Mouse (Mus musculus): ENCODE measurements around the gene Spn. TPM values are rescaled to one million over a fixed set of nuclear protein-coding genes. Genes with fewer than 3 reads are reported as not detected.

Gene Spn
- total and polyA plus RNA-seq, 3 experiments: 52.8 to 251 (median 90.2) TPM

DNA sequence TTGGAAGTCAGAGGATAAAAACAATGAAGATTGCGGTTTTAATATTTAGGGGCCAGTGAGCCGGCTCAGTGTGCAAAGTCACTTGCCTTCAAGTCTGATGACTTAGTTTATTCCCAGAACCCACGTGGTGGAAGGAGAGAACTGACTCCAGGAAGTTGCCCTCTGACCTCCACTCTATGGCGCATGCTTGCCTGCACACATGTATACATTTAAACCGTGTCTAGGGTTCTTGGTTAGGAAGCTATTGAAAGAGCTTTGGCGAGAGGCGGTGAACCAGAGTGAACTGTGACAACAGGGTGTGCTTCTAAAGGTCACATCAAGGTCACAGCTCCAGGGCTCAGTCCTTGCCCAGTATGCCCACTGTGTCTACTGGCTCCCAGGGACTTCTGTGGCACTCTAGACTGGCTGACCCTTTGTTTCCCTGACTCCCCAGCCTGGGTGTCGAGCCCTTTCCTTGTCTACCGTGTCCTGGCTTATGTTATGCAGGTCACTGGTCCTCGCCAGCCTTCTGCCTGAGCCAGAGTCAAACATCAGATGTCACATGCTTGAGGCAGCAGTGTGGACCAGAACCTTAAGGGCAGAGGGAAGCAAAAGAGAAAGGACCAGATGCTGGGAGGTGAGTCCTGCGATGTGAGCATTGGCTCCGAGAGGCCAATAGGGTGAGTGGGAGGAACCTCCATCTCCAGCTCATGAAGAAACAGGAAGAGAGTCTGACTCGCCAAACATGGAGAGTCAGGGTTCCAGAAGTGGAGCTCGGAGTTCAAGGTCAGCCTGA, 18.8 kb downstream of the Spn start:
- no peak for TF ChIP-seq TAL1 (conservative IDR thresholded peaks at IDR 0.05; ENCODE audit: low read depth, low read length)
- no peak for TF ChIP-seq GATA2 (IDR thresholded peaks at IDR 0.05; ENCODE audit: borderline replicate concordance, low read depth, low read length)
- no peak for TF ChIP-seq CTCF (IDR thresholded peaks at IDR 0.05; ENCODE audit: low read depth, low read length)
- no peak for TF ChIP-seq GATA1 (IDR thresholded peaks at IDR 0.05; ENCODE audit: borderline replicate concordance, low read length)
- no peak for TF ChIP-seq POLR2AphosphoS5 (IDR thresholded peaks at IDR 0.05; ENCODE audit: insufficient replicate concordance, low read depth, low read length)
- Histone ChIP-seq H3K4me1 (ENCODE audit: insufficient read depth, low read depth, low read length) (peaks cover 56% of the 10 kb centered on the region), H3K36me3 (replicated peaks) (peaks cover 78% of the 10 kb centered on the region), H3K27me3 (ENCODE audit: insufficient read depth, low read length) (no peaks in the 10 kb centered on the region), H3K4me3 (ENCODE audit: low read depth, low read length) (no peak overlapping the region), H3K9me3 (replicated peaks) (no peaks in the 10 kb centered on the region)
- no peak for ATAC-seq (ENCODE audit: extremely low read depth, insufficient number of reproducible peaks, low FRiP score, poor library complexity, severe bottlenecking)
- DNase-seq (ENCODE audit: low spot score): no peak

DNA sequence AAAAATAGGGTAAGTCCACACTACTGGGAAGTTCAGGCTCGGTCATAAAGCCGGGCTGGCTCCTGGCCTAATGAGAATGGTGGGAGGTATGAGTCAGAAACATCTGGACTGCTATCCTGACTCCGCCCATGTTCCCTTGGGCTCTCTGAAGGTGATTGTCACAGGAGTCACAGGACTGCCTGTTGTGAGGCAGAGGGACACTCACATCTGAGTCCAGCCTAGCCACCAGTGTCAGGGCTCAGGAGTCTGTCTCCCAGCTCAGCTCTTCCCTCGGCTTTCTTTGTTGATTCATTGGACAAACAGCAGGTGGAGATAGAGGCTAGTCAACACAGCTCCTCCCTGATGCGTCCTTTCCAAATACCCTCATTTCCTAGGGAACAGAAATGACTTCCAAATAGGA, 19.7 kb downstream of the Spn start:
- peaks cover 75% of the 10 kb centered on the region for H3K36me3 ChIP-seq (replicated peaks)
- H3K4me3 ChIP-seq (ENCODE audit: low read depth, low read length): no peak overlapping the region
- H3K9me3 ChIP-seq (replicated peaks): no peaks in the 10 kb centered on the region
- peaks cover 65% of the 10 kb centered on the region for H3K4me1 ChIP-seq (ENCODE audit: insufficient read depth, low read depth, low read length)
- ATAC-seq (ENCODE audit: extremely low read depth, insufficient number of reproducible peaks, low FRiP score, poor library complexity, severe bottlenecking) (no peak), DNase-seq (ENCODE audit: low spot score) (no peak)
- no peak for TF ChIP-seq CTCF (IDR thresholded peaks at IDR 0.05; ENCODE audit: low read depth, low read length)
- no peak for TF ChIP-seq GATA2 (IDR thresholded peaks at IDR 0.05; ENCODE audit: borderline replicate concordance, low read depth, low read length)
- no peak for TF ChIP-seq GATA1 (IDR thresholded peaks at IDR 0.05; ENCODE audit: borderline replicate concordance, low read length)
- TF ChIP-seq POLR2AphosphoS5 (IDR thresholded peaks at IDR 0.05; ENCODE audit: insufficient replicate concordance, low read depth, low read length): no peak
- no peak for TF ChIP-seq TAL1 (conservative IDR thresholded peaks at IDR 0.05; ENCODE audit: low read depth, low read length)
- no peaks in the 10 kb centered on the region for H3K27me3 ChIP-seq (ENCODE audit: insufficient read depth, low read length)

DNA sequence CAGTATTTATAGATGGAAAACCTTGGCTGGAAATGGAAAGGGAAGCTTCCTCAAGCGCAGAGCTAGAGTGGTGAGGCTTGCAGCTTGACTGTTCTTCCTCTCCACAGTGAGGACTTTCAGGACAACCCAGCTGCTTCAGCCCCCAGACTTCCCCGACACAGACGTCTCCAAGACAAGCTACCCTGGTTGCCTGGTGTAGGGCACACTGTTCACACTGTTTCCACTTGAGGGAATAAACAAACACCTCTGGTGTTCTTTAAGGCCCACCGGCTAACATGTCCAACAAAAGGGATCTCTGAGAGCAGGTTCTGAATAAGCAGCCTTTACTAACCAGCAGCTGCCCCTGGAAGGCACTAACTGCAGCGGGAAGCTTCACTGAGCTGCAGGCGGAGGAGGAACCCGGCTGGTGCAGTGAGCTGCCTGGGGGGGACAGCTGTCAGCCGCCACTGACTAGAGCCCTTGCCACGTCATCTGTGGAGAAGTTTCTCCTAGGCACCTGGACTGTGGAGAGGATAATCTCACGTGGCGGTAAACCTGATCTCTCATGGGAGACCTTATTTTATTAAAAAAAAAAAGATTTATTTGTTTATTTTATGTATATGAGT, 21.2 kb downstream of the Spn start:
- DNase-seq (ENCODE audit: low spot score): no peak
- H3K4me1 ChIP-seq (ENCODE audit: insufficient read depth, low read depth, low read length): peaks cover 72% of the 10 kb centered on the region

DNA sequence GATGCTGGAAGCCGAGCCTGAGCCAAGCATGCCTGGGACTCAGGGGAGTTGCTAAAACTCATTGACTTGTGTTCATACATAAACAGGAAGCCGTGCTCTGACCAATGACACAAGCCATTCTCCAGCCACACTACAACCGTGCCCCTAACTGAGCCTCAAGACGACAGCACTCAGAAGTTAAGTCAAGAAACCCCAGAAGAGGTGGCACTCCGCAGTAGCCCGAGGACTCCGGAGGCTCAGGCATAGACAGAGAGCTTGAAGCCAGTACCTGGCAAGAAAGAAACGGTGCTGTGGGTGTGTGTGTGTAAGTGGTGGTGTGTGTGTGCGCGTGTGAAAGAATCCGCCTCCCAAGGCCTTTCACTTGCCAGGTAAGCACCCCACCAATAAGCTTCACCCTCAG, 22.7 kb downstream of the Spn start:
- H3K27me3 ChIP-seq (ENCODE audit: insufficient read depth, low read length): no peaks in the 10 kb centered on the region
- ATAC-seq (ENCODE audit: extremely low read depth, insufficient number of reproducible peaks, low FRiP score, poor library complexity, severe bottlenecking) (no peak), DNase-seq (ENCODE audit: low spot score) (no peak)
- no peak overlapping the region for H3K4me3 ChIP-seq (ENCODE audit: low read depth, low read length)
- peaks cover 71% of the 10 kb centered on the region for H3K36me3 ChIP-seq (replicated peaks)
- peaks cover 76% of the 10 kb centered on the region for H3K4me1 ChIP-seq (ENCODE audit: insufficient read depth, low read depth, low read length)
- H3K9me3 ChIP-seq (replicated peaks): no peaks in the 10 kb centered on the region
- TF ChIP-seq POLR2AphosphoS5 (IDR thresholded peaks at IDR 0.05; ENCODE audit: insufficient replicate concordance, low read depth, low read length) (no peak), TAL1 (conservative IDR thresholded peaks at IDR 0.05; ENCODE audit: low read depth, low read length) (no peak), GATA2 (IDR thresholded peaks at IDR 0.05; ENCODE audit: borderline replicate concordance, low read depth, low read length) (no peak), CTCF (IDR thresholded peaks at IDR 0.05; ENCODE audit: low read depth, low read length) (no peak), GATA1 (IDR thresholded peaks at IDR 0.05; ENCODE audit: borderline replicate concordance, low read length) (no peak)

More for the DNA sequence above, 21.2 kb downstream of the Spn start:
- TF ChIP-seq TAL1 (conservative IDR thresholded peaks at IDR 0.05; ENCODE audit: low read depth, low read length): no peak
- no peak for TF ChIP-seq GATA2 (IDR thresholded peaks at IDR 0.05; ENCODE audit: borderline replicate concordance, low read depth, low read length)
- TF ChIP-seq CTCF (IDR thresholded peaks at IDR 0.05; ENCODE audit: low read depth, low read length): no peak
- no peak for TF ChIP-seq POLR2AphosphoS5 (IDR thresholded peaks at IDR 0.05; ENCODE audit: insufficient replicate concordance, low read depth, low read length)
- TF ChIP-seq GATA1 (IDR thresholded peaks at IDR 0.05; ENCODE audit: borderline replicate concordance, low read length): no peak
- Histone ChIP-seq H3K4me3 (ENCODE audit: low read depth, low read length) (no peak overlapping the region), H3K9me3 (replicated peaks) (no peaks in the 10 kb centered on the region), H3K36me3 (replicated peaks) (peaks cover 73% of the 10 kb centered on the region), H3K27me3 (ENCODE audit: insufficient read depth, low read length) (no peaks in the 10 kb centered on the region)
- no peak for ATAC-seq (ENCODE audit: extremely low read depth, insufficient number of reproducible peaks, low FRiP score, poor library complexity, severe bottlenecking)

DNA sequence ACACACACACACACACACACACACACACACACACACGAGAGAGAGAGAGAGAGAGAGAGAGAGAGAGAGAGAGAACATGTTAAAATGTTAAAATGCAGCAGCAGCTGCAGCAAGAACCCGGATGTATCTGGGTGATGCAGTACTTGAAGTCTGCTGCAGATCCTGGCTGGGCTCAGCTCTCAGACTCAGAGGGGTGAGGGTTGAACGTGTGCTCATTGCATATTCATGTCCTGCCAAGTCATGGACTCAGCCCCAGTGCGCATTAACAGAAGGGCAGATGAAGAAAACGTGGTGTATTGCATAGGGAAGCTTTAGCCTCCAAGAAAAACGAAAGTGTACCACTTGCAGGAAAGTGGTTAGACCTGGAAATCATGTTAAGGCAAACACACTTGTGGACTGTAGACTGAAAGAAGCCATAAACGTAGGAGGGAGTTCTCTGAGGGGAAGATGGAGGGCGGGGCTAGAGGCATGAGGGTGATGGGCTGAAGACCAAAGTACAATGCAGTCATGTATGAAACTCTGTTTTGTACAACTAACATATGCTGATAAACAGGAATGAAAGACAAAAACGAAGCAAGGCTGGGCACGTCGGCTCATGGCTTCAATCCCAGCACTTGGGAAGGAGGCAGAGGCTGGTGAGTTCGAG, 23.9 kb downstream of the Spn start:
- H3K4me3 ChIP-seq (ENCODE audit: low read depth, low read length): no peak overlapping the region
- no peaks in the 10 kb centered on the region for H3K9me3 ChIP-seq (replicated peaks)
- TF ChIP-seq POLR2AphosphoS5 (IDR thresholded peaks at IDR 0.05; ENCODE audit: insufficient replicate concordance, low read depth, low read length) (no peak), GATA2 (IDR thresholded peaks at IDR 0.05; ENCODE audit: borderline replicate concordance, low read depth, low read length) (no peak), GATA1 (IDR thresholded peaks at IDR 0.05; ENCODE audit: borderline replicate concordance, low read length) (no peak), CTCF (IDR thresholded peaks at IDR 0.05; ENCODE audit: low read depth, low read length) (no peak), TAL1 (conservative IDR thresholded peaks at IDR 0.05; ENCODE audit: low read depth, low read length) (no peak)
- H3K36me3 ChIP-seq (replicated peaks): peaks cover 65% of the 10 kb centered on the region
- peaks cover 65% of the 10 kb centered on the region for H3K4me1 ChIP-seq (ENCODE audit: insufficient read depth, low read depth, low read length)
- H3K27me3 ChIP-seq (ENCODE audit: insufficient read depth, low read length): no peaks in the 10 kb centered on the region
- no peak for ATAC-seq (ENCODE audit: extremely low read depth, insufficient number of reproducible peaks, low FRiP score, poor library complexity, severe bottlenecking)
- DNase-seq (ENCODE audit: low spot score): no peak
